Mouse (Mus musculus): ENCODE measurements at regions not wholly inside any gene's neighbourhood (a gene's known extent, or its start where the extent isn't known, plus 50 kb on each side); places are given as distances from the start of the nearest gene placed in this dataset.

- no peak for TF ChIP-seq POLR2A (IDR thresholded peaks at IDR 0.05; ENCODE audit: extremely low read depth, insufficient read depth, low read length)
- TF ChIP-seq CTCF (IDR thresholded peaks at IDR 0.05; ENCODE audit: low read depth, low read length): no peak
Measured at GRCm38 (mm10) chr8:18279932-18280331, 698.1 kb downstream of the Defb40 start.

Data from liver, adult 2 months (tissue).